8 mouse cellular contexts compared by ENCODE assay signal in genomic region chr7:45713881-45714520, GRCm38 (mm10). TPM values are rescaled to one million over a fixed set of nuclear protein-coding genes. Genes with fewer than 3 reads are reported as not detected.
DNase-seq lines count a peak whose midpoint lies in the region; ATAC-seq and TF ChIP-seq lines count a peak whose summit lies in the region.

No protein-coding gene starts in this region.

- no peaks in the 10 kb centered on the region for H3K9me3 ChIP-seq in lung, postnatal 0 days (ENCODE audit: low read length)
- no peaks in the 10 kb centered on the region for H3K9me3 ChIP-seq in forebrain, embryonic 16.5 days (ENCODE audit: control insufficient read depth, low read length)
- no peaks in the 10 kb centered on the region for H3K9me3 ChIP-seq in limb, embryonic 12.5 days

- 80% methylated on average over 6 of the region's 6 CpGs for WGBS in lung, postnatal 0 days
- WGBS in forebrain, embryonic 16.5 days = 89% methylated on average over 6 of the region's 6 CpGs
- 79% methylated on average over 6 of the region's 6 CpGs for WGBS in limb, embryonic 12.5 days
- WGBS in small intestine, adult 2 months = 24% methylated on average over 6 of the region's 6 CpGs

- no peak for TF ChIP-seq POLR2A in small intestine, adult 2 months (IDR thresholded peaks at IDR 0.05; ENCODE audit: low read depth, low read length)

- no peak overlapping the region for H3K4me3 ChIP-seq in lung, postnatal 0 days (ENCODE audit: low read depth, low read length)
- H3K4me3 ChIP-seq in forebrain, embryonic 16.5 days (replicated peaks; ENCODE audit: low read length) = peak overlapping the region; percentile 64
- H3K4me3 ChIP-seq in limb, embryonic 12.5 days (replicated peaks) = peak overlapping the region; percentile 70
- H3K4me3 ChIP-seq in small intestine, adult 2 months (ENCODE audit: low read depth, low read length) = peak overlapping the region; percentile 69

- no peak for TF ChIP-seq CTCF in lung, postnatal 0 days (IDR thresholded peaks at IDR 0.05)
- TF ChIP-seq CTCF in small intestine, adult 2 months (IDR thresholded peaks at IDR 0.05; ENCODE audit: extremely low read depth, insufficient read length, insufficient replicate concordance, low read depth, low read length) = no peak

- peak overlapping the region; percentile 90 for H3K4me2 ChIP-seq in lung, postnatal 0 days (replicated peaks; ENCODE audit: low read depth, low read length)
- peak overlapping the region; percentile 75 for H3K4me2 ChIP-seq in forebrain, embryonic 16.5 days (ENCODE audit: low read length)
- H3K4me2 ChIP-seq in limb, embryonic 12.5 days = peak overlapping the region; percentile 94

- peaks cover 15% of the 10 kb centered on the region for H3K4me1 ChIP-seq in lung, postnatal 0 days (ENCODE audit: insufficient read depth, low read depth, low read length)
- H3K4me1 ChIP-seq in forebrain, embryonic 16.5 days (replicated peaks; ENCODE audit: control insufficient read depth, insufficient read depth, low read length) = peaks cover 41% of the 10 kb centered on the region
- H3K4me1 ChIP-seq in limb, embryonic 12.5 days (replicated peaks) = peaks cover 41% of the 10 kb centered on the region
- peaks cover 41% of the 10 kb centered on the region for H3K4me1 ChIP-seq in small intestine, adult 2 months (ENCODE audit: control insufficient read depth, insufficient read depth, insufficient read length, low read length)

- peak overlapping the region; percentile 83; the same call in 1 of the 2 replicates for H3K27ac ChIP-seq in lung, postnatal 0 days (ENCODE audit: low read length)
- H3K27ac ChIP-seq in forebrain, embryonic 16.5 days (ENCODE audit: low read length) = no peak overlapping the region
- H3K27ac ChIP-seq in limb, embryonic 12.5 days = no peak overlapping the region
- peak overlapping the region; percentile 99 for H3K27ac ChIP-seq in small intestine, adult 2 months (ENCODE audit: insufficient read depth, low read depth, low read length)

- TF ChIP-seq EP300 in lung, postnatal 0 days (IDR thresholded peaks at IDR 0.05) = no peak

- H3K27me3 ChIP-seq in lung, postnatal 0 days (replicated peaks; ENCODE audit: insufficient read depth, low read length) = no peaks in the 10 kb centered on the region
- no peaks in the 10 kb centered on the region for H3K27me3 ChIP-seq in forebrain, embryonic 16.5 days (replicated peaks; ENCODE audit: control insufficient read depth, insufficient read depth, low read length)
- no peaks in the 10 kb centered on the region for H3K27me3 ChIP-seq in limb, embryonic 12.5 days
- H3K27me3 ChIP-seq in small intestine, adult 2 months (ENCODE audit: control insufficient read depth, insufficient read depth, low read length) = no peaks in the 10 kb centered on the region

- ATAC-seq in lung, postnatal 0 days = no peak
- ATAC-seq in forebrain, embryonic 16.5 days = no peak
- no peak for ATAC-seq in limb, embryonic 12.5 days (ENCODE audit: insufficient number of reproducible peaks, insufficient read depth, low FRiP score, low TSS enrichment, low read depth)

- 0 out of 2 replicates have a peak overlapping the region, but pooled peaks have one; percentile 75 for H3K9ac ChIP-seq in lung, postnatal 0 days (replicated peaks; ENCODE audit: low read depth)
- no peak overlapping the region for H3K9ac ChIP-seq in forebrain, embryonic 16.5 days (replicated peaks; ENCODE audit: low read depth, low read length)
- H3K9ac ChIP-seq in limb, embryonic 12.5 days (replicated peaks) = peak overlapping the region; percentile 66

- DNase-seq in lung, postnatal 0 days (ENCODE audit: low spot score) = no peak
- DNase-seq in lung, postnatal 10 days = no peak
- no peak for DNase-seq in urinary bladder, postnatal 14 days (ENCODE audit: low spot score)
- DNase-seq in lung, postnatal 14 days = no peak
- no peak for DNase-seq in left cerebral cortex, adult 18-20 months (ENCODE audit: low spot score in 2 of 2)

- H3K36me3 ChIP-seq in lung, postnatal 0 days (ENCODE audit: insufficient read depth, low read length) = peaks cover 17% of the 10 kb centered on the region
- peaks cover 29% of the 10 kb centered on the region for H3K36me3 ChIP-seq in forebrain, embryonic 16.5 days (ENCODE audit: control insufficient read depth, insufficient read depth)
- peaks cover 48% of the 10 kb centered on the region for H3K36me3 ChIP-seq in limb, embryonic 12.5 days
- H3K36me3 ChIP-seq in small intestine, adult 2 months (ENCODE audit: control insufficient read depth, insufficient read depth, low read length) = peaks cover 42% of the 10 kb centered on the region

RNA-seq across cellular contexts. Expression of gene Rpl18, which starts 1.3 kb away (rescaled TPM):
- 720 and 782 TPM in 2 replicates for polyA plus RNA-seq in lung, postnatal 0 days (2015; fragmentation: Nextera tagmentation; extraction: Ambion mirVana)
- 567 and 579 TPM in 2 replicates for polyA plus RNA-seq in forebrain, embryonic 16.5 days (2015; fragmentation: Nextera tagmentation; extraction: Ambion mirVana)
- polyA plus RNA-seq in limb, embryonic 12.5 days (2016; fragmentation: Nextera tagmentation; extraction: Ambion mirVana) = 990 and 1,038 TPM in 2 replicates
- 820 and 1,370 TPM in 2 replicates for polyA plus RNA-seq in small intestine, adult 2 months (2012; rRNA removed)
- total RNA-seq in left cerebral cortex, adult 18-20 months (2021) = 100 to 1,000 TPM; 331 to 369 TPM

RNA-seq across cellular contexts. Expression of gene Sphk2, which starts 3.8 kb away (rescaled TPM):
- polyA plus RNA-seq in lung, postnatal 0 days (2015; fragmentation: Nextera tagmentation; extraction: Ambion mirVana) = 17.9 and 18.2 TPM in 2 replicates
- 29.9 and 31.1 TPM in 2 replicates for polyA plus RNA-seq in forebrain, embryonic 16.5 days (2015; fragmentation: Nextera tagmentation; extraction: Ambion mirVana)
- 32.5 TPM in 2 replicates for polyA plus RNA-seq in limb, embryonic 12.5 days (2016; fragmentation: Nextera tagmentation; extraction: Ambion mirVana)
- polyA plus RNA-seq in small intestine, adult 2 months (2012; rRNA removed) = 87.3 and 164 TPM in 2 replicates
- total RNA-seq in left cerebral cortex, adult 18-20 months (2021) = 10 to 100 TPM; 32.3 to 33.0 TPM

RNA-seq across cellular contexts. Expression of gene Fam83e, which starts 7.0 kb away (rescaled TPM):
- 1.7 and 2.3 TPM in 2 replicates for polyA plus RNA-seq in lung, postnatal 0 days (2015; fragmentation: Nextera tagmentation; extraction: Ambion mirVana)
- 0.60 and 1.1 TPM in 2 replicates for polyA plus RNA-seq in forebrain, embryonic 16.5 days (2015; fragmentation: Nextera tagmentation; extraction: Ambion mirVana)
- 1.0 and 1.3 TPM in 2 replicates for polyA plus RNA-seq in limb, embryonic 12.5 days (2016; fragmentation: Nextera tagmentation; extraction: Ambion mirVana)
- 64.5 and 102 TPM in 2 replicates for polyA plus RNA-seq in small intestine, adult 2 months (2012; rRNA removed)
- under 1 TPM in 1 of 2 experiments, not detected in 1; 0.21 TPM for total RNA-seq in left cerebral cortex, adult 18-20 months (2021)

RNA-seq across cellular contexts. Expression of gene Dbp, which starts 9.1 kb away (rescaled TPM):
- polyA plus RNA-seq in lung, postnatal 0 days (2015; fragmentation: Nextera tagmentation; extraction: Ambion mirVana) = 6.8 and 9.4 TPM in 2 replicates
- 4.1 and 4.3 TPM in 2 replicates for polyA plus RNA-seq in forebrain, embryonic 16.5 days (2015; fragmentation: Nextera tagmentation; extraction: Ambion mirVana)
- 6.4 and 8.5 TPM in 2 replicates for polyA plus RNA-seq in limb, embryonic 12.5 days (2016; fragmentation: Nextera tagmentation; extraction: Ambion mirVana)
- polyA plus RNA-seq in small intestine, adult 2 months (2012; rRNA removed) = 8.9 and 13.1 TPM in 2 replicates
- total RNA-seq in left cerebral cortex, adult 18-20 months (2021) = 10 to 100 TPM; 63.1 to 84.6 TPM

RNA-seq across cellular contexts. Expression of gene Spaca4, which starts 11.6 kb away (rescaled TPM):
- not detected in 2 replicates for polyA plus RNA-seq in lung, postnatal 0 days (2015; fragmentation: Nextera tagmentation; extraction: Ambion mirVana)
- polyA plus RNA-seq in forebrain, embryonic 16.5 days (2015; fragmentation: Nextera tagmentation; extraction: Ambion mirVana) = not detected in 2 replicates
- not detected in 2 replicates for polyA plus RNA-seq in limb, embryonic 12.5 days (2016; fragmentation: Nextera tagmentation; extraction: Ambion mirVana)
- polyA plus RNA-seq in small intestine, adult 2 months (2012; rRNA removed) = 0.20 and 0.38 TPM in 2 replicates
- not detected for total RNA-seq in left cerebral cortex, adult 18-20 months (2021)

Comparison
In these comparisons a context has a peak if more than half of its experiments do, and no peak if none do; other contexts are left out.
1. H3K27ac ChIP-seq: peak in lung, postnatal 0 days (single experiment) and small intestine, adult 2 months (single experiment); none in forebrain, embryonic 16.5 days (single experiment) and limb, embryonic 12.5 days (single experiment).
2. RNA of gene Fam83e, which starts 7.0 kb away (polyA plus RNA-seq): 64.5 to 102 TPM in small intestine, adult 2 months; 1.7 to 2.3 TPM in lung, postnatal 0 days, 1.0 to 1.3 TPM in limb, embryonic 12.5 days and 0.60 to 1.1 TPM in forebrain, embryonic 16.5 days; every median in the first group is over 10 times any median in the second.
3. Peak in every context shown above with its lines, with median percentiles within 50 percentile points of each other: H3K4me2 ChIP-seq.